Mouse (Mus musculus): ENCODE measurements around the gene Tex12. TPM values are rescaled to one million over a fixed set of nuclear protein-coding genes. Genes with fewer than 3 reads are reported as not detected.
A peak's percentile ranks its signal among the peaks of the same experiment; 100 is the strongest.

The Tex12 gene
- total and polyA plus RNA-seq, 3 experiments = not detected

DNA sequence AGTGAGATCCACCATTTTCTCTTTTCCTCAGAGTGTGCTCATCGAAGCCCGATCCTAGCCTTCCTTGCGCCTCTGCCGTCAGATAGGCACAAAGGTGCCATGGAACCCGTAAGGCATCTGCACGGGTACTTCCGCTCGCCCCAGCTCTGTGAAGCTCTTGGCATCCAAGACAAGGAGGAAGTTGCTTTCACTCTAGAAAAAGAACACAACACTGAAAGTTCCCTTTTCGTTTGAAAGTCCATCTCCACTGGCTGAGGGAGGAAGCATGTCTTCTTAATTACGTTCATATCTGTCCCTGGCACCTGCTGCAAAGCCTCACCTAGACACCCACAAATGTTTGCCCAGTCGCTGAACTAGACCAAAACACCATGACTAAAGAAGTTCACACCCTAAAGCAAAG lies 27.8 kb downstream of the Tex12 start (continued):
- TF ChIP-seq MYC (IDR thresholded peaks at IDR 0.05; ENCODE audit: low read depth, low read length) (peak; percentile 71; the same call in 1 of the 2 replicates), NELFE (IDR thresholded peaks at IDR 0.05; ENCODE audit: low read depth, low read length) (peak; percentile 56)

GRCm38 (mm10) chr9:50530890-50531289 lies 30.2 kb downstream of the Tex12 start:
- Histone ChIP-seq H3K79me2 (ENCODE audit: control insufficient read depth, insufficient read depth, low read length, poor library complexity) (peaks cover 8% of the 10 kb centered on the region), H3K9ac (ENCODE audit: control insufficient read depth, low read depth, low read length, poor library complexity, severe bottlenecking) (no peak overlapping the region), H3K27ac (ENCODE audit: control insufficient read depth, low read depth, low read length) (no peak overlapping the region), H3K4me1 (ENCODE audit: control insufficient read depth in 1 of 2, insufficient read depth in 2 of 2, low read length in 2 of 2) (peaks cover 0 to 14% of the 10 kb centered on the region in 2 experiments; a peak in 3 of 4 replicates), H3K27me3 (ENCODE audit: control insufficient read depth in 1 of 2, insufficient read depth in 2 of 2, low read length in 2 of 2) (no peaks in the 10 kb centered on the region), H3K9me3 (replicated peaks; ENCODE audit: insufficient read depth, low read length) (no peaks in the 10 kb centered on the region), H3K36me3 (ENCODE audit: control insufficient read depth in 1 of 2, insufficient read depth in 2 of 2, low read length in 2 of 2) (peaks cover 0 to 11% of the 10 kb centered on the region in 2 experiments; a peak in 2 of 4 replicates), H3K4me3 (ENCODE audit: control insufficient read depth in 1 of 2, insufficient read depth in 1 of 2, low read depth in 2 of 2, low read length in 2 of 2) (no peak overlapping the region)
- peak; percentile 92 for TF ChIP-seq RAD21 (IDR thresholded peaks at IDR 0.05; ENCODE audit: low read depth, low read length)
- peak; percentile 10 to 88 (median 39); a peak in 3 of 6 replicates for TF ChIP-seq CTCF (IDR thresholded peaks at IDR 0.05 in 2 of 3, conservative IDR thresholded peaks at IDR 0.05 in 1 of 3; ENCODE audit: control insufficient read depth in 1 of 3, insufficient read depth in 1 of 3, low read depth in 2 of 3, low read length in 3 of 3, poor library complexity in 1 of 3, severe bottlenecking in 1 of 3)
- no peak for TF ChIP-seq KAT2A (conservative IDR thresholded peaks at IDR 0.05; ENCODE audit: low read depth, low read length)
- peak; percentile 75 for TF ChIP-seq ZC3H11A (IDR thresholded peaks at IDR 0.05; ENCODE audit: low read depth, low read length)
- TF ChIP-seq MYC (IDR thresholded peaks at IDR 0.05; ENCODE audit: low read depth, low read length) = no peak
- peak; percentile 75 for TF ChIP-seq SMC3 (IDR thresholded peaks at IDR 0.05; ENCODE audit: low read depth, low read length)
- no peak for TF ChIP-seq HCFC1 (IDR thresholded peaks at IDR 0.05; ENCODE audit: low read depth, low read length)
- 0 out of 2 replicates have a peak, but pooled peaks have one; percentile 28 for TF ChIP-seq SIN3A (IDR thresholded peaks at IDR 0.05; ENCODE audit: low read length)
- DNase-seq (ENCODE audit: low read depth, low spot score) = peak; percentile 74

- H3K79me2 ChIP-seq (ENCODE audit: control insufficient read depth, insufficient read depth, low read length, poor library complexity) = peaks cover 8% of the 10 kb centered on the region
- peaks cover 0 to 8% of the 10 kb centered on the region in 2 experiments; a peak in 2 of 4 replicates for H3K36me3 ChIP-seq (ENCODE audit: control insufficient read depth in 1 of 2, insufficient read depth in 2 of 2, low read length in 2 of 2)
- peak; percentile 99 for DNase-seq (ENCODE audit: low read depth, low spot score)
- no peaks in the 10 kb centered on the region for H3K27me3 ChIP-seq (ENCODE audit: control insufficient read depth in 1 of 2, insufficient read depth in 2 of 2, low read length in 2 of 2)
- H3K9ac ChIP-seq (ENCODE audit: control insufficient read depth, low read depth, low read length, poor library complexity, severe bottlenecking) = peak within 1 kb of the TSS; percentile 90
- H3K4me3 ChIP-seq (ENCODE audit: control insufficient read depth in 1 of 2, insufficient read depth in 1 of 2, low read depth in 2 of 2, low read length in 2 of 2) = peak within 1 kb of the TSS; percentile 88 to 90
- H3K27ac ChIP-seq (ENCODE audit: control insufficient read depth, low read depth, low read length) = peak within 1 kb of the TSS; percentile 71
- H3K4me1 ChIP-seq (ENCODE audit: control insufficient read depth in 1 of 2, insufficient read depth in 2 of 2, low read length in 2 of 2) = peaks cover 0 to 11% of the 10 kb centered on the region in 2 experiments; a peak in 3 of 4 replicates
- H3K9me3 ChIP-seq (replicated peaks; ENCODE audit: insufficient read depth, low read length) = no peaks in the 10 kb centered on the region
- no peak for TF ChIP-seq ZNF384 (IDR thresholded peaks at IDR 0.05; ENCODE audit: low read depth, low read length)
- no peak for TF ChIP-seq JUND (IDR thresholded peaks at IDR 0.05; ENCODE audit: low read depth, low read length)
- peak; percentile 63; the same call in 1 of the 2 replicates for TF ChIP-seq ZMIZ1 (IDR thresholded peaks at IDR 0.05; ENCODE audit: low read depth, low read length)
- peak; percentile 86 for TF ChIP-seq HCFC1 (IDR thresholded peaks at IDR 0.05; ENCODE audit: low read depth, low read length)
- no peak; the same call in 1 of the 2 replicates for TF ChIP-seq KAT2A (conservative IDR thresholded peaks at IDR 0.05; ENCODE audit: low read depth, low read length)
- TF ChIP-seq RCOR1 (IDR thresholded peaks at IDR 0.05; ENCODE audit: low read depth, low read length) = 0 out of 2 replicates have a peak, but pooled peaks have one; percentile 11
- no peak for TF ChIP-seq BHLHE40 (IDR thresholded peaks at IDR 0.05; ENCODE audit: borderline replicate concordance, low read depth, low read length)
- no peak for TF ChIP-seq MEF2A (IDR thresholded peaks at IDR 0.05; ENCODE audit: extremely low read depth, insufficient replicate concordance, low read depth, low read length, poor library complexity, severe bottlenecking)
- no peak for TF ChIP-seq GATA1 (IDR thresholded peaks at IDR 0.05; ENCODE audit: low read depth, low read length)
- TF ChIP-seq TCF12 (IDR thresholded peaks at IDR 0.05; ENCODE audit: low read depth, low read length) = 0 out of 2 replicates have a peak, but pooled peaks have one; percentile 33
- TF ChIP-seq MAX (IDR thresholded peaks at IDR 0.05; ENCODE audit: low read length) = peak; percentile 75
- no peak for TF ChIP-seq USF2 (IDR thresholded peaks at IDR 0.05; ENCODE audit: borderline replicate concordance in 1 of 2, insufficient read depth in 1 of 2, low read depth in 1 of 2, low read length in 2 of 2)
- peak; percentile 41; the same call in 1 of the 2 replicates for TF ChIP-seq E2F4 (IDR thresholded peaks at IDR 0.05; ENCODE audit: borderline replicate concordance, low read depth, low read length)
- TF ChIP-seq POLR2AphosphoS2 (IDR thresholded peaks at IDR 0.05; ENCODE audit: low read length) = peak; percentile 94
- 0 out of 2 replicates have a peak, but pooled peaks have one; percentile 9 for TF ChIP-seq GABPA (IDR thresholded peaks at IDR 0.05; ENCODE audit: low read depth, low read length)
- no peak for TF ChIP-seq UBTF (IDR thresholded peaks at IDR 0.05; ENCODE audit: borderline replicate concordance, insufficient read depth, low read depth, low read length)
- no peak; the same call in 1 of the 2 replicates for TF ChIP-seq MYB (IDR thresholded peaks at IDR 0.05; ENCODE audit: low read depth, low read length)
- peak; percentile 77 for TF ChIP-seq RAD21 (IDR thresholded peaks at IDR 0.05; ENCODE audit: low read depth, low read length)
- peak; percentile 76 for TF ChIP-seq MAZ (IDR thresholded peaks at IDR 0.05; ENCODE audit: low read depth, low read length)
- no peak for TF ChIP-seq CHD1 (IDR thresholded peaks at IDR 0.05; ENCODE audit: low read depth, low read length)
- TF ChIP-seq MAFK (IDR thresholded peaks at IDR 0.05; ENCODE audit: borderline replicate concordance, low read depth, low read length) = no peak
These were observed 32.7 kb downstream of the Tex12 start, which contains the start of gene Pts for GRCm38 (mm10) chr9:50528293-50528892. TSS of gene Pts (minus strand) at chr9:50528724.
